Mouse (Mus musculus) olfactory bulb, adult 2 months (tissue): Measurements from ENCODE around the gene Ppp1r9a. TPM values are rescaled to one million over a fixed set of nuclear protein-coding genes. Genes with fewer than 3 reads are reported as not detected.

Experiments
- H3K27ac ChIP-seq: fragments of 200-500 bp; 2 replicates; pipeline ENCODE4 v1.5.1; 2012; ENCODE audit warnings: low read depth, low read length; ENCODE audit not compliant: insufficient read depth
- H3K4me1 ChIP-seq: fragments of 200-500 bp; 2 replicates; pipeline ENCODE4 v1.6.1; 2012; ENCODE audit warnings: low read length; ENCODE audit not compliant: control insufficient read depth, insufficient read depth
- H3K4me3 ChIP-seq: fragments of 200-500 bp; 2 replicates; pipeline ENCODE4 v1.5.1; 2012; ENCODE audit warnings: mild to moderate bottlenecking, low read depth, low read length, moderate library complexity; ENCODE audit not compliant: insufficient read depth
- CTCF ChIP-seq: fragments of 200-500 bp; IDR thresholded peaks from 2 replicates; pipeline ENCODE4 v1.5.1; 2012; ENCODE audit warnings: low read depth, mild to moderate bottlenecking, low read length, moderate library complexity; ENCODE audit not compliant: insufficient read depth
- POLR2A ChIP-seq: fragments of 200-500 bp; IDR thresholded peaks from 2 replicates; pipeline ENCODE4 v1.6.1; 2012; ENCODE audit warnings: mild to moderate bottlenecking, low read depth, low read length, moderate library complexity; ENCODE audit not compliant: insufficient read depth
- WGBS: fragments of 180-500 bp; shearing (Covaris S2); methylation state at CpG from one replicate; pipeline ENCODE4 v1.1.7; 2018; 5-methylcytosine and 5-hydroxymethylcytosine counted together
- polyA plus RNA-seq: library from polyadenylated mRNA; stranded (reverse); fragments of >200 nt; gene quantifications from 2 replicates; pipeline ENCODE4 v1.2.4, GENCODE M21; 2012; ENCODE audit warnings: low replicate concordance; ENCODE audit not compliant: missing spikeins, insufficient read depth, insufficient read length

Gene Ppp1r9a
- polyA plus RNA-seq, 1 experiment = 308 TPM

- Histone ChIP-seq H3K4me3 (no peak overlapping the region), H3K4me1 (no peaks in the 10 kb centered on the region), H3K27ac (no peak overlapping the region)
- WGBS = 85% methylated on average over 2 of the region's 2 CpGs
- TF ChIP-seq POLR2A = no peak
Observed at GRCm38 (mm10) chr6:5038140-5038749, 135.5 kb downstream of the Ppp1r9a start.

GRCm38 (mm10) chr6:5039316-5039715 lies 136.6 kb downstream of the Ppp1r9a start:
- Histone ChIP-seq H3K27ac (no peak overlapping the region), H3K4me3 (no peak overlapping the region), H3K4me1 (no peaks in the 10 kb centered on the region)
- WGBS = 45% methylated on average over 2 of the region's 2 CpGs
- TF ChIP-seq CTCF (no peak), POLR2A (no peak)

DNA sequence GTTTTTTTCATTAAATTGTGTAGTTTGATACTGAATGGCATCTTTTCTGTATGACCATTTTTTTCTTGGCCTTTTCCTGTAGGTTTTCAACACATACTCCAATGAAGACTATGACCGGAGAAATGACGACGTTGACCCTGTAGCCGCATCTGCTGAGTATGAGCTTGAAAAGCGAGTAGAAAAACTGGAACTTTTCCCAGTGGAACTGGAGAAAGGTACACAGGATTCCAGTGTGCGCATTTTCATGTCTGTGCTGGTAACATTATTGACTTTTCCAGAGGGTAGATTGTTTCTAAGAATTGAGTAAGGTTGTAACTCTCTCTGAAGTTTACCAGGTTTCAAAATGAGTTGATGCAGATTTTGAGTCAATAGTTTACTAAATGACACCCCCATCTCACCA lies 143.1 kb downstream of the Ppp1r9a start:
- no peaks in the 10 kb centered on the region for H3K4me1 ChIP-seq
- WGBS = 96% methylated on average over 6 of the region's 6 CpGs
- H3K4me3 ChIP-seq = no peak overlapping the region
- H3K27ac ChIP-seq = no peak overlapping the region
- TF ChIP-seq POLR2A (no peak), CTCF (no peak)

- no peak overlapping the region for H3K27ac ChIP-seq
- H3K4me1 ChIP-seq = no peaks in the 10 kb centered on the region
- no peak for TF ChIP-seq CTCF
- no peak for TF ChIP-seq POLR2A
- no peak overlapping the region for H3K4me3 ChIP-seq
- 97% methylated on average over 3 of the region's 3 CpGs for whole genome bisulfite sequencing
Observed at GRCm38 (mm10) chr6:5048025-5048424, 145.3 kb downstream of the Ppp1r9a start.

- Histone ChIP-seq H3K4me3 (no peak overlapping the region), H3K27ac (no peak overlapping the region), H3K4me1 (no peaks in the 10 kb centered on the region)
- TF ChIP-seq POLR2A = no peak
- no peak for TF ChIP-seq CTCF
- WGBS = 83% methylated on average over 2 of the region's 2 CpGs
Observed at GRCm38 (mm10) chr6:5052309-5052708, 149.6 kb downstream of the Ppp1r9a start.

- no peak for TF ChIP-seq CTCF
- TF ChIP-seq POLR2A = no peak
- 95% methylated on average over 4 of the region's 4 CpGs for WGBS
- Histone ChIP-seq H3K27ac (no peak overlapping the region), H3K4me1 (no peaks in the 10 kb centered on the region), H3K4me3 (no peak overlapping the region)
Observed at GRCm38 (mm10) chr6:5054446-5055095, 151.9 kb downstream of the Ppp1r9a start.

GRCm38 (mm10) chr6:5074736-5075135 lies 172.0 kb downstream of the Ppp1r9a start:
- Histone ChIP-seq H3K27ac (no peak overlapping the region), H3K4me3 (no peak overlapping the region), H3K4me1 (no peaks in the 10 kb centered on the region)
- 86% methylated on average over 3 of the region's 3 CpGs for WGBS
- no peak for TF ChIP-seq POLR2A
- TF ChIP-seq CTCF = no peak

- WGBS = 88% methylated on average over 7 of the region's 7 CpGs
- Histone ChIP-seq H3K27ac (no peak overlapping the region), H3K4me1 (no peaks in the 10 kb centered on the region), H3K4me3 (no peak overlapping the region)
- TF ChIP-seq POLR2A (no peak), CTCF (no peak)
Observed at GRCm38 (mm10) chr6:5075680-5076079, 173.0 kb downstream of the Ppp1r9a start.

DNA sequence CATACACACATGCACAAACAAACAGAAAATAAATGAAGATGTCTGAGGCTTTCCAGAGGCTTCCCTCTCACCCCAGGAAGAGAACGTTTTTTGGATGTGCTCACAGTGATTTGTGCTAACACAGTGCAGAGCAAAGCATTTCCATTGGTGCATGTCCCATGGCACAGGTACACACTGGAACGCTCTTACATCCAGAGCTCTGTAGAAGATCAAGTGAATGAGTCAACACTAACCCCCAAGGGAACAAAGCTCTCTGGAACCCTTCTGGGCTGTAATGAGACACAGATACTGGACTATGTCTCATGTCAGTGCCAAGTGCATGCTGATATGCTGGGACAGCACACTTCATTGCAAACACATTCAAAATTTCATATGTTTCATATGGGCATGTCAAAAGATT lies 175.3 kb downstream of the Ppp1r9a start:
- no peaks in the 10 kb centered on the region for H3K4me1 ChIP-seq
- TF ChIP-seq POLR2A (no peak), CTCF (no peak)
- no peak overlapping the region for H3K4me3 ChIP-seq
- 78% methylated on average over 2 of the region's 2 CpGs for WGBS
- no peak overlapping the region for H3K27ac ChIP-seq
